Mouse (Mus musculus) A20 (cell line): ENCODE measurements around the gene Tra2b.
"Not testable (repeated sequence)": the region's sequence is repeated elsewhere in the genome, so short reads cannot be mapped to it uniquely, and the experiment has no call there.

Source experiments
- DNase-seq: peaks from one replicate; pipeline ENCODE4 v3.0.0-alpha.2; 2011; ENCODE audit warnings: low read depth, low spot score

Tra2b gene

DNA sequence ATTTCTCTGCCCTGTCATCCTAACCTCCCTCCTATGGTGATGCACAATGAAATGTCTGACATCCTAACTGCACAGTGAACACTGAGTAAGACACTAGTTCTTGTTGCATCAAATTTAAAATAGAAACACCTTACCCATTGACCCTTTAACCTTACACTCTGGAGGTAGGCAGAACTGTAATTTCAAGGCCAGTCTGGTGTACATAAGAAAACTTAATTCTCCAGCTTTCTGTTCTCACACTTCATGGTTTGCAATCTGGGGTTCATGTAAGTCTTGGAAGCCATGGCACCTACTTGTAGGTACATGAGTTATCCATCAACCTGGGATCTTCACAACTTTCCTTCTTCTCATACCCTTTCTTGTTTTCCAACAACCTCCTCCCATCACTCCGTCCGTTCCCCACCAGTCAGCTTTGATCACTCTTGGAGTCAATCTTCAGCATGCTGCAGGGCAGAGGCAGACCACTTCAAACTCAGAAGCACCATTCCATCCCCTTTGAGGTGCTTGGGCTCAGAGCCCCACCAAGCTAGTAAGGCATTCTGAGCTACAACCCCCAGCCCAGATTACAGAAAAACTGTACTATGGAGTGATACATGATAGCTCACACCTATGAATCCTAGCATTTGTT lies 23.5 kb downstream of the Tra2b start:
- no peak for DNase-seq

- DNase-seq: no peak
Observed at GRCm38 (mm10) chr16:22241376-22242238, 24.2 kb downstream of the Tra2b start.

DNA sequence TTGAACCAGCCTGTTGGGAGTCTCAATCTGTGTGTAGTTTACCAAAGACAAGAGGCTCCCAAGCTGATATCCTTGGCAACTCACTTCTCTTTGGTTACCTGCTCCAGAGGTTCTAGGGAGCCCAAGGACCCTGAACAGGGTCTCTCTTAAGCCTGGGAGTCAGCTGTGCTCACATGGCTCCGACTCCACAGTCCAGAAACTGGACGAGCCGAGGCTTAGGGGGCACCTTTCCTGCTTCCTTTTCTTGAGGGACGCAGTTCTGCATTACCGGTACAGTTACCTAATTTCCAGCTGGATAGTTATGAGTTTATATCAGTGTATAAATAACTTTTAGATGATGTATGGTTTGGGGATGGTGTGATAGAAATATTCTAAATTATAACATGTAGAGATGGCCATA lies 24.9 kb downstream of the Tra2b start:
- DNase-seq: no peak

DNA sequence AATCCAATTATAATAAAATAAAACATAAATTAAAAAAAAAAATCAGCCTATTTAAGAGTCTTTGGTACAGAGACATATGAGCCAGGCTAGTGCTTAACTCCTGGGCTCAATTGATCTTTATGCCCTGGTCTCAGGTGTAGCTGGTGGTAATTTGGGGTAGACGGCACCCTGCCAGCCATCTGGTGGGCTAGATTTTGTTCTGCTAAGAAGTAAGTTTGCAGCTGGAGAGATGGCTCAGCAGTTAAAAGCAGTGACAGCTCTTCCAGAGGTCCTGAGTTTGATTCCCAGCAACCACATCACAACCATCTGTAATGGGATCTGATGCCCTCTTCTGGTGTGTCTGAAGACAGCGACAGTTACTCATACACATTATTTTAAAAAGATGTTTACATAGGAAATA lies 25.8 kb downstream of the Tra2b start:
- no peak for DNase-seq

- DNase-seq: no peak
Observed at GRCm38 (mm10) chr16:22238928-22239620, 26.7 kb downstream of the Tra2b start.

DNA sequence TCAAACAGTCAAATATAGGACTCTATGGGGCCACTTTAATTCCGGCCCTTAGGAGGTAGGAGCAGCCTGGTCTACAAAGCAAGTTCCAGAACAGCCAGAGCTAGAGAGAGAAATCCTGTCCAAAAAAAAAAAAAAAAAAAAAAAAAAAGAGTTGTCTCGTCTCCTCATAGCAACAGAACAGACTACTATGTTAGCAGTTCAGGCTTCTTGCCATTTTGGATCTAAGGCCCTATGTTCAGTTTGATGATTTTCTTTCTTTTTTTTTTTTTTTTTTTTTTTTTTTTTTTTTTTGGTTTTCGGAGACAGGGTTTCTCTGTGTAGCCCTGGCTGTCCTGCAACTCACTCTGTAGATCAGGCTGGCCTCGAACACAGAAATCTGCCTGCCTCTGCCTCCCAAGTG lies 27.4 kb downstream of the Tra2b start:
- not testable (repeated sequence) for DNase-seq

DNA sequence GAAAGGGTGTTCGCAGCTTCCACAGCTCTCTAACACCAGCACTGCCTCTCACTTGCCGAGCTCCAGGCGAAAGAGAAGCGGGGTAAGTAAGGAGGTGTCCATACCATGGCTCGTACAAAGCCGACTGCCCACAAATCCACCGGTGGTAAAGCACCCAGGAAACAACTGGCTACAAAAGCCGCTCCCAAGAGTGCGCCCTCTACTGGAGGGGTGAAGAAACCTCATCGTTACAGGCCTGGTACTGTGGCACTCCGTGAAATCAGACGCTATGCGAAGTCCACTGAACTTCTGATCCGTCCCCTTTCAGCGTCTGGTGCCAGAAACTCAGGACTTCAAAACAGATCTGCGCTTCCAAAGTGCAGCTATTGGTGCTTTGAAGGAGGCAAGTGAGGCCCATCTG lies 29.0 kb downstream of the Tra2b start:
- no peak for DNase-seq

DNA sequence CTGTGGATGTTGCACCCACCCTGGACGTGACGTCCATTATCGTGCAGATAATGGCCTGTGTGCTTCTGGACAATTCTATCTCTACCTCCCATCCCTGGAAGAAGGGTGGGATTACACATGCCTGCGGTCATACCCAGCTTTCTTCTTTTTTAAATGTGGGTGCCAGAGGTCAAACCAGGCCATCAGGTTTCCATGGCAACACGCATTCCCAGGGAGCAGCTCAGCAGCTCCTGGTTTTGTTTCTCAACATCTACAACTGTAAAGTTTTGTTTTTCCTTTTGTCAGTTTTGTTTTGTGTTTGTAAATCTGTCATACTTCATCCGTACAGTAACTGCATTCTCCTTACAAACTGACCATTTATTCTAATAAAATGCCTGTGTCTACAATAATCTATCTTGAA lies 31.3 kb downstream of the Tra2b start:
- DNase-seq: no peak

DNA sequence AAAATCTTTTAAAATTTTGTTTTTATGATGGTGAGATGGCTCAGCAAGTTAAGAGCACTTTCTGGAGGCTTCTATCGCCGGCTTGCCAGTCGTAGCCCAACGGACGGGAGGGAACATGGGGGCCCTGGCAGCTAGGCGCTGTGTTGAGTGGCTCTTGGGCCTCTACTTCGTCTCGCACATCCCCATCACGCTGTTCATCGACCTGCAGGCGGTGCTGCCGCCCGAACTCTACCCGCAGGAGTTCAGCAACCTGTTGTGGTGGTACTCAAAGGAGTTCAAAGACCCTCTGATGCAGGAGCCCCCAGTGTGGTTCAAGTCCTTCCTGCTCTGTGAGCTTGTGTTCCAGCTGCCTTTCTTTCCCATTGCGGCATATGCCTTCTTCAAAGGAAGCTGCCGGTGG lies 35.5 kb downstream of the Tra2b start:
- not testable (repeated sequence) for DNase-seq

- no peak for DNase-seq
Observed at GRCm38 (mm10) chr16:22203501-22203900, 62.3 kb downstream of the Tra2b start.

DNA sequence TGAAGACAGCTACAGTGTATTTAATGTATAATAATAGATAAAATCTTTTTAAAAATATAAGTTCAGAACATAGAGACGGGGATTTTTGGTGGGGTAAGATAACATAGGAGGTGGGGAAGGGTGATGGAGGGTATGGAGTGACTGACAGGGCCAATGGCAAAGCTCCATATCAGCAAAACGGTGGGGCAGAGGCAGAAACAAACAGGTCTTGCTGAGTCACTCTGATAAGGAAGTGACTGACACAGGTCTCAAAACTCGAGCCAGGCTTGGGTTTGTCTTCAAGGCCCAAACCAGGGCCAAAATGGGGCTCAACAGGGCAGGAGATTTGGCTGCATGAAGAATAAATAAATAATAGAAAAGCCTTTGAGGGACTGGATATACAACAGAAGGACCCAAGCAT lies 63.9 kb downstream of the Tra2b start:
- DNase-seq: peak; percentile 16

- no peak for DNase-seq
Observed at GRCm38 (mm10) chr16:22200476-22200875, 65.3 kb downstream of the Tra2b start.
